8 mouse cellular contexts compared by ENCODE assay signal in genomic region chr14:116924876-116925601, GRCm38 (mm10). TPM values are rescaled to one million over a fixed set of nuclear protein-coding genes. Genes with fewer than 3 reads are reported as not detected.
A peak's percentile ranks its signal among the peaks of the same experiment; 100 is the strongest.
DNase-seq lines count a peak whose midpoint lies in the region; ATAC-seq and TF ChIP-seq lines count a peak whose summit lies in the region.

Gpc6 (plus strand) TSS chr14:116925315.

- no peak for TF ChIP-seq CTCF in lung, postnatal 0 days (IDR thresholded peaks at IDR 0.05)

- no peaks in the 10 kb centered on the region for H3K36me3 ChIP-seq in hindbrain, embryonic 11.5 days (ENCODE audit: control insufficient read depth, insufficient read depth, low read length)
- H3K36me3 ChIP-seq in lung, postnatal 0 days (ENCODE audit: insufficient read depth, low read length), result no peaks in the 10 kb centered on the region

- DNase-seq in NIH3T3 (ENCODE audit: low read depth), result peak; percentile 79
- peak; percentile 70 for DNase-seq in cerebellum, adult 9-11 months
- DNase-seq in frontal cortex, postnatal 14 days (ENCODE audit: low spot score in 2 of 2), result peak; percentile 68 to 73
- DNase-seq in hindbrain, embryonic 11.5 days (ENCODE audit: low spot score), result peak; percentile 93
- DNase-seq in layer of hippocampus, postnatal 25 days (ENCODE audit: extremely low spot score in 1 of 2, low spot score in 1 of 2), result peak; percentile 71 to 88
- DNase-seq in lung, postnatal 0 days (ENCODE audit: low spot score), result peak; percentile 92
- peak; percentile 87 for DNase-seq in right cerebral cortex, adult 18-20 months

- H3K4me2 ChIP-seq in hindbrain, embryonic 11.5 days (replicated peaks; ENCODE audit: low read depth, low read length), result peak within 1 kb of the TSS; percentile 78
- H3K4me2 ChIP-seq in lung, postnatal 0 days (replicated peaks; ENCODE audit: low read depth, low read length), result peak within 1 kb of the TSS; percentile 99

- no peaks in the 10 kb centered on the region for H3K4me1 ChIP-seq in hindbrain, embryonic 11.5 days (replicated peaks; ENCODE audit: control insufficient read depth, insufficient read depth, low read length)
- no peaks in the 10 kb centered on the region for H3K4me1 ChIP-seq in lung, postnatal 0 days (ENCODE audit: insufficient read depth, low read depth, low read length)

- H3K4me3 ChIP-seq in hindbrain, embryonic 11.5 days (ENCODE audit: low read depth, low read length), result peak within 1 kb of the TSS; percentile 64
- H3K4me3 ChIP-seq in lung, postnatal 0 days (ENCODE audit: low read depth, low read length), result peak within 1 kb of the TSS; percentile 54

- peak within 1 kb of the TSS; percentile 81 for H3K9ac ChIP-seq in hindbrain, embryonic 11.5 days (ENCODE audit: low read depth, low read length)
- peak within 1 kb of the TSS; percentile 32; the same call in 1 of the 2 replicates for H3K9ac ChIP-seq in lung, postnatal 0 days (replicated peaks; ENCODE audit: low read depth)

- no peaks in the 10 kb centered on the region for H3K9me3 ChIP-seq in hindbrain, embryonic 11.5 days (ENCODE audit: control insufficient read depth, low read length)
- H3K9me3 ChIP-seq in lung, postnatal 0 days (ENCODE audit: low read length), result no peaks in the 10 kb centered on the region

- peak within 1 kb of the TSS; percentile 91 for H3K27ac ChIP-seq in hindbrain, embryonic 11.5 days (ENCODE audit: low read depth, low read length)
- no peak within 1 kb of the TSS for H3K27ac ChIP-seq in lung, postnatal 0 days (ENCODE audit: low read length)

- ATAC-seq in hindbrain, embryonic 11.5 days (ENCODE audit: low FRiP score), result peak; percentile 79
- ATAC-seq in lung, postnatal 0 days, result peak; percentile 73
- no peak for ATAC-seq in CD4-positive, CD25-positive, alpha-beta regulatory T cell, adult 4 months

- H3K27me3 ChIP-seq in hindbrain, embryonic 11.5 days (ENCODE audit: control insufficient read depth, insufficient read depth, low read length), result no peaks in the 10 kb centered on the region
- no peaks in the 10 kb centered on the region for H3K27me3 ChIP-seq in lung, postnatal 0 days (replicated peaks; ENCODE audit: insufficient read depth, low read length)

- under 1% methylated on average over 38 of the region's 38 CpGs for WGBS in hindbrain, embryonic 11.5 days
- WGBS in lung, postnatal 0 days, result under 1% methylated on average over 38 of the region's 38 CpGs

- TF ChIP-seq EP300 in lung, postnatal 0 days (IDR thresholded peaks at IDR 0.05), result no peak

RNA-seq across cellular contexts. Expression of gene Gpc6, which starts in this region (rescaled TPM):
- 26.9 and 32.2 TPM in 2 replicates for polyA plus RNA-seq in hindbrain, embryonic 11.5 days (2014; fragmentation: Nextera tagmentation; extraction: Ambion mirVana)
- 10 to 100 TPM; 11.7 to 12.7 TPM for total RNA-seq in layer of hippocampus, postnatal 25 days (2021)
- polyA plus RNA-seq in lung, postnatal 0 days (2015; fragmentation: Nextera tagmentation; extraction: Ambion mirVana), result 3.1 and 3.2 TPM in 2 replicates
- polyA plus RNA-seq in CD4-positive, CD25-positive, alpha-beta regulatory T cell, adult 4 months (2017; shearing (Covaris generic)), result under 1 TPM in 1 of 2 experiments, not detected in 1; 0.15 TPM
